Mouse (Mus musculus) left cerebral cortex, postnatal 10 days (tissue): Measurements from ENCODE around the gene Ostf1. TPM values are rescaled to one million over a fixed set of nuclear protein-coding genes. Genes with fewer than 3 reads are reported as not detected.

Source experiments
- DNase-seq, 2 experiments: peaks; one replicate each; pipeline ENCODE4 v3.0.0; 2021 to 2022; ENCODE audit warnings: low spot score in 2 of 2, mixed read lengths in 1 of 2; ENCODE audit errors: extremely low spot score in 1 of 2
- intact Hi-C: fragments of 180-260 bp; cut with DNase I; formaldehyde crosslinking; loops from one replicate; pipeline ENCODE4 v1.15.1; 2025
- total RNA-seq, 2 experiments: library from RNA; stranded (reverse); gene quantifications; 2 replicates each; pipeline ENCODE4 v1.2.3; 2021

The Ostf1 gene
- 10 to 100 TPM; 19.6 to 20.5 TPM for total RNA-seq

DNA sequence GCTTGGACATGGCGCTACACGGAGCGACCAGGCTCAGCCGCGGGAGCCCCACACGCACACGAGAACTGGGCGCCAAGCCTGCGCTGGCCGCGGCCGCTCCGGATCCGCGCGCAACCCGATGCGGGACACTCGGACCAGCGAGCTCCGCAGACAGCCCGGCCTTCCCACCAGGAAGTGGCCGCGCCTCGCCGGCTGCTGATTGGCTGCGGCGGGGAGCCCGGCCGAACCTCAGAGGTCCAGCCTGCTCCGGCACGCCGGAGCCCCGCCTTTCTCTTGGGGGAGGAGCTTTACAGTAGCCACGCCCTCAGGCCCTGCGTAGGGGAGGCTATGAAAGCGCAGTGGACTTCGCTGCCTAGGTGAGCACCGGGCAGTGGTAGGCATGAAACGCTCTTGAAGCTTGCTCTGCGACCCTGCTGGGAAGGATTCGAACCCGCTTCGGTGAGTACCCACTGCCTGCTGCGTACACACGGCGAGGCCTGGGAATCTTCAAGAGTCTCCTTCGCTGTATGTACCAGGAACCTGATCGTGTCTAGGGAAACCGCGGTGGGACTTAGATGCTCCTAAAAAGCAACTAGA, at the start of gene Ostf1, which contains the start of gene Nmrk1:
Gene Ostf1, minus strand, starts transcription at position 180 of the 576 bp plus-strand sequence.
Gene Nmrk1, plus strand, starts transcription at position 307 of the 576 bp plus-strand sequence.
- peak; percentile 86 to 98 for DNase-seq
- intact Hi-C loops, result no loop called here

DNA sequence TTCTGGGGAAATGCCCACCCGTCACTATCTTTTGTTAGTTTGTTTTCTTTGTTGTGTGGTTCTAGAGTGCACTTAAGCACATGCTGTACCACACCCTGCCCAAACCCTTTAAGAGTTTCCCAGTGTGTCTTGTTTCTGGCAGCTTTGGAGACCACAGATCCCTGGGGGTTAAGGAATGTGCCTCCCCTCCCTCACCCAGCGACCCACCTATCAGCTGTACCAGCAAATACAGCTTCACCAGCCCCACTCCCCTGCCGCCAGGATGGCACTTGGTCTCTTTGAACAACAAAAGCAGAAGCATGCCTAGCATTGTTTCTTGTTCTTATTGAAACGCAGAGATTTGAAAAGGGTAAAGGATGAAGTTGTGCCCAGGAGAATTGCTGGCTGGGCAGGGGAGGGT, 41.5 kb upstream of the Ostf1 start:
- DNase-seq, result no peak
- intact Hi-C loops, result no loop called here

DNA sequence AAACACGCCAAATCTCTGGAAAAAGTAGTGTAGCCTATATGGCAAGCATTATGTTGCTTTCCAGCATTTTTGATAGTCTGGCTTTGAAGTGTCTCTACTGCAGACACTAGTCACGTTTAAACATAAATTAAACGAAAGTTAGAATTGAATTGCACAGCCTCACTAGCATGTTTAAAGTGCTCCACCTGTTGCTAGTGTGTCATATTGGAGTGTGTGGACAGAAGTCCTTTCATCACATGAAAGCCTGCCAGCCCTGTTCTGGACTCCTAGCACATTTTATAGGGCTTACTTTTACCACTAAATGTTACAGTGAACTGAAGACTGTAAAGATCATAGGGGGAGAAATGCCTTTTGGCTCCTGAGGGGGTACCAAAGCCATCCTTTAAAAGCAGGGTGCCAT, 40.9 kb upstream of the Ostf1 start:
- intact Hi-C loops, result no loop called here

DNA sequence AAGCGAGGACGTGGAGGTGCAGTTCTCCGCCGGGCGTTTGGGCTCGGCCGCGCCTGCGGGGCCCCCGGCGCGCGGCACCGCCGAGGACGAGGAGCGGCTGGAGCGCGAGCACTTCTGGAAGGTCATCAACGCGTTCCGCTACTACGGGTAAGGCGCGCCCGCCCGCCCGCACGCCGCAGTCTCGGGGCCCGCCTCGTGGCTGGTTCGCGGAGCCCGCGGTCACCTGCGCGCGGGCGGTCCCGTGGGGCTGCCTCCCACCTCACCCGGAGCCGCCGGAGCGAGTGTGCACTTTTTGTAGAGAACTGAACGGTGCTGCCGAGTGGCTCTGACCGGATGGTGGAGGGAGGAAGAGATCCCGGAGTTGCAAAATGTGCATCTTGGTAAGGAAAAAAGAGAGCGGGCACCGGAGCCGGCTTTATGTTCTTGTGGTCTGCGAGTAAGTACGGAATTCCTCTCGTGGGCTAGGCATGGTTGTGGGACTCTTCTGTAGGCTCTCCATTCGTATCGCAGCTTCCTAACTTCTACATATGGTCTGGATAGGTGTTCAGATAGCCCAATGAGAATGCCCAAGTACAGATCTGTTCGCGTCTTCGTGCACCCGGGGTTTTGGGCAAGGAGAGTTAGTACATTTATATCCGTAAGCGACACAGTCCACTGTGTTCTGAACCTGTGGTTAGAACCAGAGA, 39.6 kb upstream of the Ostf1 start:
- intact Hi-C loops, result no loop called here
- DNase-seq, result peak; percentile 16 to 67

More for the DNA sequence above, 40.9 kb upstream of the Ostf1 start:
- no peak for DNase-seq

DNA sequence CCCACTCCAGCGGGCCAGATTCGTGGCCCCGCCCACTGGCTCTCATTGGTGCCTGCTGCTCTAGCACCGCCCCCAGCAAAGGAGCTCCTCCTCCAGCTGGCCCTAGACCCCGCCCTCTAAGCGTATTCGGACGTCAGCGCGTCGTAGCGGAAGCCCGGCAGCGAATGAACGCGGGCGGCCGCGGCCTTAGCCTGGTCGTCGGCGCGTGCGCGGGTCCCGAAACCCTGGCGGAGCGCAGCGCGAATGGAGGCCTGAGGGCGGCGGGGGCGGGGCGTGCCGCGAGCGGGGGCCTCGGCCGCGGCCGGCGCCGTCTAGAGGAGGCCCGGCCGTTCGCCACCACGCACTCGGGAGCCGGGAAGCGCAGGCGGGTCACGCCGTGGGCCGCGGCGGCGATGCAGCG, 39.0 kb upstream of the Ostf1 start, which contains the start of gene Carnmt1:
Gene Carnmt1, plus strand, starts transcription at position 157 of the 400 bp plus-strand sequence.
- DNase-seq, result peak; percentile 96 to 99
- intact Hi-C loops, result no loop called here

DNA sequence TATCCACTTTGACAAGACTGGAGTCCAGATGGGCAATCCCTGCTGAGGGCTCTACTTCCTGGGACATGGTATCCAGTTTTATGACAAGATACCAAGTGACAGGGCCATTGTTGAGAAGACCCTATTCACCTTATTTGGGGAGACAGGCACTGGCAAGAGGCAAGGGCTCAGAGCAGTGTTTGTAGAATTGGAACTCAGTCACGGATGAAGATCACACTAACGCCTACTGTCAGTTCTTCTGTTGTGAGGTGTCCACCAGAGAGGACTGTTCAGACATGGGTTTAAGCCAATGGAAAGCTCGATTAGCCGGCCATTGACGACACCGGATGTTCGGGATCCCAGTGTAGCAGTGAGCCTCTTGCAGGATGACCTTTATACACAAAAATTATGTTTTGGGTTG, 37.9 kb upstream of the Ostf1 start:
- no peak for DNase-seq
- intact Hi-C loops, result no loop called here

DNA sequence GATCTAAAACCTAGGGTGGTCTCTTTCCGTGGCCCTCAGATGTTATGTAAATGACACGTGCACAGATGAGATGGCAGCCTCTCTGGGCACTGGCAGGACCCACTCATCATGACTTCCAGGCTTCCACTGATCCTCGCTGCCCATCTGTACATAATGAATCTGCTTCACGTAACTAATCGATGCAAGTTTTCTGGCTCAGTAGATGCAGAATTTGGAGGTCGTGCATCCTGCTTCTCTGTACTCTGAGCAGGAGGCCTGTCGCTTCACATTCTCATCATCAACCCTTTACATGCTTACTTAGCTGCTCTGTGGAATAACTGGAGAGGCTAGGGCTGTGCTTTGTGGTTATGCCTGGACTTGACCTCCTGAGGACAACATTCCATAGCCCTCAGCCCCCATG, 35.3 kb upstream of the Ostf1 start:
- intact Hi-C loops, result no loop called here
- no peak for DNase-seq

DNA sequence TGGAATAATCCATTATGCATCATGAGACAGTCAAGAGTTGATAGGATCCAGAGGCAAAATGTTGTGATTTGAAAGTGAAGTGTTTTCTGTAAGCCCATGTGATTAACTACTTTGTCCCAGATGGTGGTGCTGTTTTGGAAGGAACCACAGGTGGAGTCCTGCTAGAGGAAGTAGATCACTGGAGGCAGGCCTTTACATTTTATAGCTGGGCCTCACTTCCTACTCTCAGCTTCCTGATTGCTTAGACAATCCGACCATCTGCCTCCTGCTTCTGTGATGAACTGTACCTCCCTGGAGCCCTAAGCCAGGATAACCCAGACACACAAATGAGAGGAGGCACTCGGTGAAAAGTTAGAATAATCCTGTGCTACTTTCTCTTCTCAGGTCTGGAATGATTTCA, 32.3 kb upstream of the Ostf1 start:
- no peak for DNase-seq
- intact Hi-C loops, result no loop called here

DNA sequence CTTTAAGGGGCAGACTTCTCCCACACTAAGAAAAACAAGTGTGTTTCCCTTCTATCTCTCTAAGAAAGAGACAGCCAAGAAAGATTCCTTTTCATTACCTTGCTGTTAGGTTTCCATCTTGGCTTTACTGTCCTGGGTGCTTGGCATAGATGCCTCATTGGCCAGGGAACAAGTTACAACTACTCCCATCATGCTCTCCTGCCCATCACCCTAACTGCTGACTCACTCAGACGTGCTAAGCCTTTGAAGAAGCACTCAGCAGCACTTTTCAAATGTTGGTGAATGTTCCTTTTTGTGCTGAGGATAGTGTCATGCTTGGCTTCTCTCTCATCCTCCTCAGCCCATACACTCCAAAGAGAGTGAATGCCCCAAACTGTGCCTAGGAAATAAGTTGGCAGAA, 30.1 kb upstream of the Ostf1 start:
- intact Hi-C loops, result no loop called here
- no peak for DNase-seq

DNA sequence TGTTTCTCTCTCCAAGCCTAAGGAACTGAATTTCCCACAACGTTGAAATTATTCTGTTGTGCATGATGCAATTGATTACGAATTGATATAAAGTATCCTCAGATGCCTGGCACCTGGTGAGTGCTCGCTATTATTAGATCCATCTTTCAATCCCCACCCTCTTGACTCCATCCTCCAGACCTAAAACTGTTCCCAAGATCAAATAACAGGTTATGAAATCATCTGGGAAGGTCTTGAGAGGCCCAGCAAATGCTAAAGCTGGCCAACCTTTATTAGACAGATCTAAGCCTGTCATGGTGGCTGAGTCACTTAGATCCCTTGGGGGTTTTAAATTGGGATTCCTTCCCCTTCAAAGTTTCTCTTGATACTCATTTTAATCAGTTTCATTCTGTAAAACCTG, 28.8 kb upstream of the Ostf1 start:
- DNase-seq, result no peak
- intact Hi-C loops, result no loop called here

DNA sequence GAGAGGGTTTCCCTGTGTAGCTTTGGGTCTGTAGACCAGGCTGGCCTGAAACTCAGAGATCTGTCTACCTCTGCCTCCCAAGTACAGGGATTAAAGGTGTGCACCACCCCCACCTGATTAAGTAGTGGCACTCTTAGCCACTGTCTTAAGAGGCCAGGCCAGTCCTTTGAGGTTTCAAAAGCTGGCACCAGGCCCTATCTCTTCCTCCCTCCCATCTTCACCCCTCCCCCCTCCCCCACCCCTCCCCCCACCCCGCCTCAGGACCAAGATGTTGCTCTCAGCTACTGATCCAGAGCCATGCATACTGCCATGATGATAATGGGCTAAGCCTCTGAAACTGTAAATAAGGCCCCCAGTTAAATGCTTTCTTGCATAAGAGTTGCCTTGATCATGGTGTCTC, 27.7 kb upstream of the Ostf1 start:
- no peak for DNase-seq
- intact Hi-C loops, result no loop called here

DNA sequence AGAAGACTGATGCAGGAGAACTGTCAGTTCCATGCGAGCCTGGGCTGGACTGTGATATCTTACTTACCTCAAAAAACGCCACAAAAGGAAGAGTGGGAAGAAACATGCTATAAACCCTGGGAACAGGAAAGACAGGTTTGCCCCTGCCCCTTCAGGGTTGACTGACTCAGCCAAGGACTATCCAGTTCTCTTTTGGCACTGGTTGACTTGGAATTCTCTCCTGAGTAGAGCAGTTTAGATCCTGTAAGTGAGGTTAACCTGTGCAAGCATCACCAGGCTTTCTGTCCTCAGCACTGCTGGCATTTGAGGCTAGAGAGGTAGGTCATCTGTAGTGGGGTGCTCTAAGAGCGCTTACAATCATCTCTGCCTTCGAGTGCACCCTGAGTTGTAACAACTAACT, 26.9 kb upstream of the Ostf1 start:
- DNase-seq, result no peak
- intact Hi-C loops, result no loop called here

DNA sequence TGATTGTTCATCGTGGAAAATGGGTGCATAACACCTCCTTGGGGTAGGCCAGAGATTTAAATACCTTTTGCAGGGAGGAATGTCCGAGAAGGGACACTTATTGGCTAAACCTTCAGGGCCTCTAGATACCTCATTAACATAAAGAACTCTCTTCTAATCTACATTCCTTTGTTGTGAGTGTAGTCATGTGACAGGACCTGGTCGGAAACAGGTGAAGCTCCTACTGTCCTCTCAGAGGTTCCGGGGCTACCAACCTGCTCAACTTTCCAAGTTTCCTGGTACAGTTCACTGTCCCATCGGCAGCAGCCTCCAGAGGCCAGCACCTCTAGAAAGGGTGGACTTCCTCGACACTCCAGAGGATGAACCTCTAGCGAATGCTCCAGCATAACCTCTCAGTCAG, 24.4 kb upstream of the Ostf1 start:
- DNase-seq, result no peak
- intact Hi-C loops, result no loop called here

DNA sequence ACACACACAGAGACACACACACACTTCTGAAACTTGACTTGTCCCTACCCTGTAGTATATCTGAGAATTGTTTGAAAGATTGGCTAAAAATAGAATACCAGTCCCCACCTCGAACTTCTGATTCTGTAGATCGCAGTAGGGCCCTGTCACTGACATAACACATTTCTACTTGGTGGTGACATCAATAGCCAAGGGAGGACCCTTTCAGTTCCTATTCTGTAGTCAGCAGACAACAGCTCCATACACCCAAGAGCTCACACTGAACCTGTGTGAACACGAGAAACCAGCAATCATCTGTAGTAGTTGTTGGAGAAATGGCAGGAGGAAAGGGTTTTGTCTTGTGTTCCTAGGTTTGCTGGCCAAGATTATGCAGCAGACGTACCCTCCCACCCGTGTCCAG, 23.4 kb upstream of the Ostf1 start:
- DNase-seq, result no peak
- intact Hi-C loops, result no loop called here

DNA sequence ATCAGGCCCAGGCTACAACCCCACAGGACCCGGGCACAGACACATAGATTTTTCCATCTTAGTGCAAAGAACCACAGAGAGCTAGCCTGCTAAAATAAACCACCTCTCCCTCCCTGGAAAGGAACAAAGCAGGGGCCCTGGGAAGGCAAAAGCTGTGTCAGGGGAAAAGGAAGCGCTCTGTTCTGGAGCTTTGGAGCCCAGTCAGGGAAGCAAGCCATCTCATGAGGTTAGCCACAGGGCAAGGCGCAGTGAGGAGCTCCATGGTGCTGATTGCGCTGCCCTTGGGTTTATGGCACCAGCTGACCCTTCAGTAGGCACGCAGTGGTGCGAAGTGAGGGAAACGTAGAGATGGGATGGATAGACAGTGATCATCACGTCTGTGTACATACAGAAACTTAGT, 22.7 kb upstream of the Ostf1 start:
- DNase-seq, result no peak

DNA sequence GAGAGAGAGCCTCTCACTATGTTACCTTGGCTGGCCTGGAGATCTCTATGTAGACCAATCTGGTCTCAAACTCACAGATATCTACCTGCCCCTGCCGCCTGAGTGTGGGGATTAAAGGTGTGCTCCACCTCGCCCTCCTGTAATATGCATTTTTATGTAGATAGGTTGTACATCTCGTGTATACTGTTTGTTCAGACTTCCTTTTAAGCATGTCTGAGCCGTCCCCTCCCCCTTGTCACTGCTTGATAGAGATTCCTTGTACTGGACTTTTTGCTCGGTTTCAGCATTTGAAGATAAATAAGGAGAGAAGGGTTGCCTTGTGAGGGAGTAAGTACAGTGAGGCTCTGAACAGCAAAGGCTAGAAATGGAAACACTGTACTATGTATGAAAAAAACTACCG, 21.4 kb upstream of the Ostf1 start:
- no peak for DNase-seq
- intact Hi-C loops, result no loop called here

More for the DNA sequence above, 22.7 kb upstream of the Ostf1 start:
- intact Hi-C loops, result no loop called here

DNA sequence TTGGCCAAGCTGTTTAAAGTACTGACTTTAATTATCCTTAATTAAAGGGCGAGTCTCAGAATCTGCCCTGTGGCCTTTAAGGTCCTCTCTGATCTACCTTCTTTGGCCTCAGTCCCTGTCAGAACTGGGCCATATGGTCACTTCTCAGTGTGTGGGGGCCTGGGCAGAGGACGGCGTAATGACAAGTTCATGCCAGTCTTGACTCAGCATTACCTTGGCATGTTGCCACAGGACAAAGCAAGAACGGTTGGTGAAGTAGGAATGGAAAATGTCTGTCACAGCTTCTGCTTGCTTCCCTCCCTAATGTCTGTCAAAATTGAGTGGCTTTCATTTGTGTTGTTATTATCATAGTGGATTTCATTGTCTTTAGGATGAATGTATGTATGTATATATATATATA, 21.0 kb upstream of the Ostf1 start:
- intact Hi-C loops, result no loop called here
- no peak for DNase-seq

DNA sequence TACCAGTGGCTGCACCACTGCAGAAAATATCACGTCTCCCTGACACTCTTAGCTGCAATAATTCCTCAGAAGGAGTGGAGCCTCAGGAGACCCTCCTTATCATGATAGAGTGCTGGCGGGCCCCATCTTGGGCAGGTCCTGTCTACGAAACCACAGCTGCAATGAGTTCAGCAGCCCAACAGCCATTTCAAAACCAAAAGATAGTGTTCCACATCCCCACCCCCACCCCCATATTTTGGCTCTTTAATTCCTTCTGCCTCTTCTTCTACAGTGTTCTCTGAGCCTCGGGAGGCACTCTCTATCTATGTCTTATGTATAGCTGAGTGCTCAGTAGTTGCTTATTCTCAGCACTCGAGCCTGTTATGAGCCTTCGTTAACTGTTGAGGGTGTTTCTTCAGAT, 18.9 kb upstream of the Ostf1 start:
- intact Hi-C loops, result no loop called here
- DNase-seq, result no peak

DNA sequence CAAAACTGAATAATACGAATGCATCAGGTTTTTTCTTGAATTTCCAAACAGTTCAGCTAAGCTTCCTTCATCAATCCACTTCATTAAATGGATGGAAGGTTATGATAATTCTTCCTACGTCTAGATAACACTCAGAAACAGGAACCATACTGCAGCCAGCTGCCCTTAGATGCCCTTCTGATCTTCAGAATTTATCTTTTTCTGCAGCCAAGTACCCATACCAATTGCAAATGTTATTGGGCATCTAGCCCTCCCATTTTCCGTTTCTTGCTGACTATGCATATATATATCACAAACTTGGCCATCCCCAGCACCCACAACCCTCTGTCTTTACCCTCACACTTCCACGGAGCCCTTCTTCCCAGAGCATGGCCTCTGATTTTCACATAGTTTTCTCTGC, 18.3 kb upstream of the Ostf1 start:
- no peak for DNase-seq
- intact Hi-C loops, result no loop called here

DNA sequence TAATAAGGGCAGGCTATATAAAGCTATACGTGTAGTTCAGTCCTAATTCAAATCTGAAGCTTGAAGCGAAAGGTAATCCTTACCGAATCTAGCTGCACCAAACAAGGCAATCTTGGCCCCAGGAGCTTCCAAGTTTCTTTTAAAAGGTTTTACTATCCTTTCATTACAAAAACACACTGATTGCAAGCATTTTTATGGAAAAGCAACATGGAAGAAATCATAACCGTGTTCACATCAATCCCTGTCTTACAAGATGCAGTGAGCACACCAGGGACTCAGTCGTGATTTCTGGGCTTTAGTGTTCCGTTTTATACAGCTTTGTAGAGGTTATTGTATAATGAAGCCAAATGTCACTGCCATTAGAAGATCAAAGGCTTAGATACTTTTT, 16.9 kb upstream of the Ostf1 start:
- intact Hi-C loops, result no loop called here
- no peak for DNase-seq
